Mouse (Mus musculus) spleen, postnatal 10 days (tissue): Measurements from ENCODE around the gene Cdc14a.

ENCODE experiments used
- DNase-seq, 2 experiments: peaks; one replicate each; pipeline ENCODE4 v3.0.0; 2021 to 2022; ENCODE audit warnings: low spot score in 2 of 2

Gene Cdc14a

DNA sequence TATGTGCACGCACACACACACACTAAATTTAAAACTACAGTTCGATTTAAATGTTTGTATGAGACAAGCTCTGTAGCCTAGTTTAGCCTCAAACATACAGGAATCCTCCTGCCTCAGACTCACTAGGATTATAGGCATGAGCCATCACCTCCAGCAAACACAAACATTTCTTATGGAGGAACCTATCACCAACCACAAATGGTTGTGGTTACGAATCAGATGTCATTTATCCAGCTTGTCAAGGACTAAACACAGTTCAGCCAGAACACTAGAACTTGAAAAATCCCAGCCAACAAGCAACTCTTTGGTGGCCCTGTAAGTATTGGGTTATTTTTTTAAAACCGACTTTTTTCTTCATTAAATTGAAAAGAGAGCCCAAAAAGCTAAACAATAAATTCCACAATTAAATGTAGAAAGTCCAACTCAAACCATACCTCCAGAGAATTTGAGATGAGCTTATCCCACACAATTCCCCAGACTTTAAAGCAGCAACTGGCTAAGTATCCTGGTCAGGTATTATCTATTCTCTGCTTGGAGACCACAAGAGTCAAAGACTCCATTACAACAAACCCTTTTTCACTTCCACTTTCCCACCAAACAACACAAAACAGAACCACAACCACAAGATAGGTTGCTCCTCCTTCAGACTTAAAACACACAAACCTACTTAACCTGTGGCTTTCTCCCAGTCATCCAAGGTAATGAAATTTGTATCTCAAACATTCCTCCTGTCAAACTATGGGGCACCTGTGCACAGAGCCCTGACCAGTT, 10.7 kb downstream of the Cdc14a start:
- DNase-seq = no peak

- no peak for DNase-seq
Observed at GRCm38 (mm10) chr3:116410051-116410450, 13.8 kb downstream of the Cdc14a start.

DNA sequence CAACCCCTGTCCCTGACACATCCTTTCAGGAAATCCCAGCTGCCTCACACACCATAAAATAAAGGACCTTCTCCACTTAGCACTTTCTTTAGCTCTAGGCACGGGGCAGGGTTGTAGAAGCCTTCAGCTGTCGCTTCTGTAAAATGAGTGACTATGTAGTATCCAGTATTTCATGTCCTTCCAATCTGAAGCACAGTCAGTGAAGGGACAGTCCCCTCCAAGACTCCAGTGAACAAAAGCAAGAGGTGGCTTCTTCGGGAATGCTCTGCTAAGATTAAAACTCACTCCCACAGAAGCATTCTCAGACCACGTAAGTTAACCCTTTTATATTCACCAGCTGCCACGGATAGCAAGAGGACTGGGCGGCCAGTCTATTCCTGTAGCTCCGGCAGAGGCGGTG, 14.3 kb downstream of the Cdc14a start:
- no peak for DNase-seq

- no peak for DNase-seq
Observed at GRCm38 (mm10) chr3:116408856-116409255, 15.0 kb downstream of the Cdc14a start.

- DNase-seq = no peak
Observed at GRCm38 (mm10) chr3:116405516-116405915, 18.3 kb downstream of the Cdc14a start.

- no peak for DNase-seq
Observed at GRCm38 (mm10) chr3:116401436-116401835, 22.4 kb downstream of the Cdc14a start.

GRCm38 (mm10) chr3:116399349-116400090, 24.3 kb downstream of the Cdc14a start:
- DNase-seq = no peak

DNA sequence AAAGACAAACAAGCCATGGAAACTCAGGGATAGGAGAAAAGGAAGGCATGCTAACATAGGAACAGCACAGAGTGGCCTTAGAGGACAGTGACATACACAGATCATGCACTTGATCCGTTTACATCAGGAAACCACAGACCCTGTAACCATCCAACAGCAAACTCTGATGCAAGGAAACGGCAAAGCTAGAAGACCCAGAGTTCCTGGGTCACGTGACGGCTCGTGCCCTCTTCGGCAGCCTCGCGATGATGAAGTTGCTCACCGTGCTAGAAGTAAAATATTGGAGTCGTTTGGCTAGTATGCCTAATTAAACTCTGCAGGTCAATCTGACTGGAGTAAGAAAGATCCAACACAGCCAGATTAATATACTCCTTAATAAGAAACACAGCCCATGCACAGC, 25.3 kb downstream of the Cdc14a start:
- DNase-seq = no peak

GRCm38 (mm10) chr3:116397976-116398375, 25.9 kb downstream of the Cdc14a start:
- DNase-seq = no peak

GRCm38 (mm10) chr3:116397341-116397740, 26.5 kb downstream of the Cdc14a start:
- no peak for DNase-seq

- no peak for DNase-seq
Observed at GRCm38 (mm10) chr3:116396571-116396970, 27.3 kb downstream of the Cdc14a start.

DNA sequence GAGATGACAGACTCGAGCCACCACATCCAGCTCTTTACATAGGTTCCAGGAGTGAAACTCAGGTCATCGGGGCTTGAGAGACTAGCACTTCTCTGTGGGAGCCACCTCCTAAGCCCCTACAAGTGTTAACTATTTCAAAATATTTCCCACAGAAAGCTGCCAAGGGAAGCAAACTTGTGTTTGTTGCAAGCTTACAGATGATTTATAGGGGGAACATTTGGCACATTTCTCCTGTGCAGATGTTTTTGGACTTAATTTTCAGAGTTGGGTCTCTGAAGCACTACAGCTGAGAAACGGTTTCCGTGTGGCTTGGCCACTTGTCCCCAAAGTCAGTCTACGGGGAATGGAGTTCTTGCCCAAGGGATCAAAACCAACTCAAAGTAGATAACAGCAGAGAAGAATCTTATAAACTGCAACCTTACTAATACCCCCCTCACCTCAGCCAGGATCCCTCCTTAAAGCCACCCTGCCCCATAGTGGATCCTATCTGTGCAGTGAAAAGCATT, 28.9 kb downstream of the Cdc14a start:
- no peak for DNase-seq

- no peak for DNase-seq
Observed at GRCm38 (mm10) chr3:116391399-116391798, 32.4 kb downstream of the Cdc14a start.

DNA sequence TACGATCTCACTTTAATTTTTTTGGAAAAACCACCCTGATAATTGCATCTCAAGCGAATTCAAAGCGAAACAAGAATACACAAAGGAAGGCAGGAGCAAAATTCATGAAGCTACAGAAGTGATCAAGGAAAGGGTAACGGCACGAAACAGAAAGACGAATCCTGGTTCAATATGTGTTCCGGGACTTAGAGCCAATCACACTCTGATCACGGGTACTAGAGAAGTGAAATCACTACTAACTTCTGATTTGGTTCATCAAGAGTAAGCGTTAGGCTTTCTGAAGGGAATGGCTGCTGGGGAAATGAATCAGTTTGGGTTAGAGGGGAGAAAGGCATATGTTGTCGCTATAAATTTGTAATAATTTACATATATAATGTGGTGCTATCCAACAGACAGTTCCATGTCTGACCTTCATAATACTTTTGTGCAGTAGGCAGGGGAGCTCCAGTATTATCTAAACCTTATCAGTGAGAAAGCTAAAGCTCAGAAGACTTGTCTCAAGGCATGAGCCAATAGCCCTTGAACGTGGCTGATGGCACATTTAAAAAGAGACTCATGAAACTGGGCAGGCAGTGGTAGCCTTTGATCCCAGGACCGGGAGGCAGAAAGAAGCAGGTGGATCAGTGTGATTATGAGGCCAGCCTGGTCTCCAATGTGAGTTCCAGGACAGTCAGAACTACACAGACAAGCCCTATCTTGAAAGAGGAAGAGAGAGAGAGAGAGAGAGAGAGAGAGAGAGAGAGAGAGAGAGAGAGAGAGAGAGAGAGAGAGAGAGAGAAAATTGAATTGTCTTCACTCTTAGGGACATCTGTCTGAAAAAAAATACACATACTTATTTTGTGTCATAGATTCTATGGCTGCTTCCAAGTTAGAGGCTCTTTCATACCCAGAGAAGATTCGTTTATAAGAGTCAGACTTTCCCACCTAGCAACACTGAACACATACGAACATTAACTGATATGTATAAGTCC, 34.0 kb downstream of the Cdc14a start:
- peak; percentile 27 to 31 for DNase-seq

DNA sequence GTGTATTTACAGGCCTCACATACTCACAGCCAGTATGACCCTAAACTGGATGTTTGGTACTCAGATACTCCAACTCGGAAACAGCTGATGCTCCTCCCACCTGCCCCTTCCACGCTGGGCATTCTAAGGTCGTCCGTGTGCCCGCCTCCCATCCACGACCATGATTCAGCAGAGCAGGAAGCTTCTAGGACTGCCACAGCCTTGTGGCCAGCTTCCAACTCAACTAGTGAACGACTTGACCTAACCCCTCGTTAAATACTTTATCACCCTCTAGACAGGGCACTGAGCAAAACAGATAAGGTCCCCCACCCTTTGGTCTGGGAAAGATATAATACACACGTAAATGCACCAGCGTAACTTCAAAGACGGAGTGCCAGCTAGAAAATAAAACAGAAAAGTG, 35.0 kb downstream of the Cdc14a start:
- DNase-seq = peak; percentile 48 to 74

DNA sequence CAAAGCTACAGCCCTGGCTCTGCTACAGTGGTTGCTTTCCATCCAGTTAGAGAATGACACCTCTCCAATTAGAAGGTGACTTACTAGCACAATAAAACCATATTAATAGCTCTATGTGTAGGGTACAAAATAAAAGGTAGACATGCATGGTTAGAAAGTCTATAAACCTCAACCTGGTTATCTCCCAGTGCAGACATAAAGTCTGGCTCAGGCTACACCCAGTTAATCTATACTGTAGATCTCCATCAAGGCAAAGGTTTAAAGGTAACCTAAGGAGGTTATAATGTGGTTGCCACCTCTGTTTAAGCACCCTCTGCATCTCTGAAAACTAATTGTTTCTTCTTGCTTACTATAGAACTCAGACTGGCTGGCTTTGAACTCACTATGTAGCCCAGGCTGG, 36.9 kb downstream of the Cdc14a start:
- no peak for DNase-seq

DNA sequence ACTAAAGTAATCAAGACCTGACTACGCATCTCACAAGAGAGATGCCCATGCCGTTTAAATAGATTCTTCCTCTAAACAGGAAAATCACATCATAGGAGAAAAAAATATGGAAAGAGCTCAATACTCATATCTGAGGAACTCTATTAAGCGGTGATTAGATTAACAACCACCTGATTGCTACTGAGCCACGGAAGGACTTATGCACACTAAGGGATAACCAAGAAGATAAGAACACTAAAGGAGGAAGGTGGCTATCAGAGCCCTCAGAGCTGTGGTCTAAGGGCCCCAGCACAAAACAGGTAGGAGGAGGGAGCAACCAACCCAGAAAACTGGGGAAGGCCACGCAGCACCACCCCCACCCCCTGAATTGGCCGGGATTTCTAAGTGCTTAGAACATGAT, 37.5 kb downstream of the Cdc14a start:
- DNase-seq = no peak

- peak in 1 of 2 experiments; percentile 41 for DNase-seq
Observed at GRCm38 (mm10) chr3:116384319-116384718, 39.5 kb downstream of the Cdc14a start.

- no peak for DNase-seq
Observed at GRCm38 (mm10) chr3:116380319-116380718, 43.5 kb downstream of the Cdc14a start.

GRCm38 (mm10) chr3:116375442-116375841, 48.4 kb downstream of the Cdc14a start:
- DNase-seq = no peak

GRCm38 (mm10) chr3:116374486-116374885, 49.3 kb downstream of the Cdc14a start:
- no peak for DNase-seq

GRCm38 (mm10) chr3:116373196-116373595, 50.6 kb downstream of the Cdc14a start:
- no peak for DNase-seq
